Mouse (Mus musculus) cerebellum, adult 11 months (tissue): ENCODE measurements at regions not wholly inside any gene's neighbourhood (a gene's known extent, or its start where the extent isn't known, plus 50 kb on each side); places are given as distances from the start of the nearest gene placed in this dataset.

Experiments
- DNase-seq: peaks from one replicate; pipeline ENCODE4 v3.0.0; 2022

DNA sequence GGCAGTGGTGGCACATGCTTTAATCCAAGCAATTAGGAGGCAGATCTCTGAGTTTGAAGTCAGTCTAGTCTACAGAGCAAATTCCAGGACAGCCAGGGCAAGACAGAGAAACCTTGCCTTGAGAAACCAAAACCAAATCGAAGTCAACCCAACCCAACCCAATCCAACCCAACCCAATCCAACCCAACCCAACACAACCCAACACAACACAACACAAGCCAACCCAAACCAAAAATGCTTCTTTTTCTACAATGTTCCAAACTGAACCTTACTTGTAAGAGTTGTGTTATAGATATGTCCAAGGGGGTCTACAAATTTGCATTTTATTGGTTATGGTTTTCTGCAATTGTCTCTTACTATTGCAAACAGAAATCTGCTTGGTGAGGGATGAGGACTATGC is 52.8 kb upstream of the Chodl start:
- no peak for DNase-seq

DNA sequence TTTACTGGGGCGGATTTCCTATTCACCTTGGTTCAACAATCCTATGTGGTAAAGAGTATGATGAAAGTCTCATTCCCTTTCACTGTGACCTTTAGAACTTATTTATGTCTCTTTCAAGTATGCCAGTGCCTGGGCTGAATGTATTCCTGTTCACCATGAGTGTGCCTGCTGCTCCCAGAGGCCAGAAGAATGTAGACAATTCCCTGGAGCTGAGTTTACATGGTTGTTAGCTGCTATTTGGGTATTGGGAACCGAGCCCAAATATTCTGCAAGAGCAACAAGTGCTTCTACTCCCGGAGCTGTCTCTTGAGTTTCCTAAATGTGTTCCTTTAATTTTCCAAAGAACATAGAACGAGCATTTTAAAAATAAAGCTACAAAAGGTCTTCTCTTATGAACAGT is 71.7 kb upstream of the Chodl start:
- no peak for DNase-seq

DNA sequence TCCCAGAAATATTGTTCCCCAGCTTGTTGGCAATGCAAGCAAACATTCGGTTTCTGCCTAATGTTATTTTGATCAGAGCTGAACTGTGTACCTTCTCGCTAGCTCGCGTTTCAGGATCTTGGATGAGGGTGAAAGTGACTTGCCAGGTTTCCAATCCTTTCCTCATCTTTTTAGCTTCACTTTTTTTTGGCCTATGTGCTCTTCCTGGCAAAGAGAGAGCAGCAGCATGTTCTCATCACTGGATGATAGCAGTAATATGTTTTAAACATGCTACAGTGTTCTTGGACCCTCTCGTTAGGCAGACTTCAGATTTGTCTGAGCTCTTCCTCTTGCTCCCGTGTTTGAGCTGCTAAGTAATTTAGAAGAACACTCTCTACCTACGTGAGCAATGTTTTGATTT is 99.8 kb upstream of the Chodl start:
- no peak for DNase-seq

DNA sequence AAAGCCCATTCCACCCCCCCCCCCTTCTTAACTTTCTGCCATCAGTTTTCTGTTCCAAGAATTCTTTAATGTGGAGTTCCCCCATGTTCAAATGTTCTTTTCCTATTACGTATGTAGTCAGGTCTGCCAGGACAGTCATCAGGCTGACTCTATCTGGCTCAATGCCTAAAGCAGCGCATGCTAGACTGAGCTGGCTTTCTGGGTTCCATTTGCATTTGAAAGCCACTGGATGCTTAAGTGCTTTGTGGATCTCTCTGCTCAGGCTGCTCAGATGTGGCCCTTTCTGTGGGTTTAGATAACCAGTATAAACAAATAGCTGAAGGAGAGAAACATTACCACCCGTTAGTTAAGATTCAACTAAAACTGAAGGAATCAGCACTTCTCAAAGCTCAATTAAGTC is 103.0 kb upstream of the Chodl start:
- DNase-seq: no peak

DNA sequence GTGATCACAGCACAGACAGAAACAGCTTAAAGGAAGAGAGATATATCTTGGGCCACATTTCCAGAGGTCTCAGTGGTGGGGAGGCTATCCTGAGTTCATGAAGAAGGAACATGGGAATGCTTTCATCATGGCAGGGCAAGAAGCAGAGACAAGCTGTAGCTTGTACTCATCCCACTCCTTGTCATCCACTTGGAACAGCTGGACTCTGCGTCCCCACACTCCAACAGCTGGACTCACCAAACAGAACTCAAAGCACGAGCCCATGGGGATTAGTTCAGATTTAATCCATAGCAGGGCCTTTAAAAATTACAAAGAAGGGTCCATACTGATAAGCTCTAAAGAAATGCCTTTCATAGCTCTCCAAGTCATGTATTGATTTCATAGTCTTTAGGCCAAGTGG is 140.7 kb upstream of the Chodl start:
- DNase-seq: no peak

DNA sequence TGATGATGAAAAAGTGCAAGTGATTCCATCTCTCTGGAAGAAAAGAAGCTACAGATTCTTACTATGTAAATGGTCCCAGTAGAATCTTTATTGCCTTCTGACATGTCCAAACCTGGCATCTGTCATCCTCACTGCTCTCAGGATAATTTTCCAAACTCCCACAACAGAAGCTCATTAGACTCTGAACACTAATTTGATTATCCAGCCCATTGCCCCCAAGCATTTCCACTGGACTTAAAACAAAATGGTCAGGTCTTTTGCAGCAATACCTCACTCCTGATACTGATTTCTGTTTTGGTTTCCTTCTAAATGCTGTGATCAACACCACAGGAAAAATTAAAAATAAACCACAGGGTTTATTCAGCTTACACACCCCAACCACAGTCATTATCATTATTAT is 171.5 kb upstream of the Chodl start:
- DNase-seq: no peak

DNA sequence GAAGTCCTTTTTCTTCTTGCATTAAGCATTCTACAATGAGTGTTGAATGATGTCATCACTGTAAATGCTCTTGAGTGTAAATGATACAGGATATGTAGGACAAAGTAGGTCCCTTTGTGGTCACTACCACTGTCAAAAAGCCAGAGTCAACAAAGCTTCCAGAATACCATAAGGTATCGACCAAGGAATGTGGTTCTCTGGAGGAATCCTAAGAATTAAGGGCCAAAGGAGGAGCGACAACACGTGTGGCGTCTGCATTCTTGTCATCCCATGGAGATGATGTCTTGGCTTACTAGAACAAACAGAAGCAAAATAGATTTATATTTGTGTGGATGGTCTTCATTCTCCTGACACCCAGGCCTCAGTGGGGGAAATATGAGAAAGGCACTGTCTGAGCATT is 161.4 kb upstream of the D16Ertd472e start:
- no peak for DNase-seq

DNA sequence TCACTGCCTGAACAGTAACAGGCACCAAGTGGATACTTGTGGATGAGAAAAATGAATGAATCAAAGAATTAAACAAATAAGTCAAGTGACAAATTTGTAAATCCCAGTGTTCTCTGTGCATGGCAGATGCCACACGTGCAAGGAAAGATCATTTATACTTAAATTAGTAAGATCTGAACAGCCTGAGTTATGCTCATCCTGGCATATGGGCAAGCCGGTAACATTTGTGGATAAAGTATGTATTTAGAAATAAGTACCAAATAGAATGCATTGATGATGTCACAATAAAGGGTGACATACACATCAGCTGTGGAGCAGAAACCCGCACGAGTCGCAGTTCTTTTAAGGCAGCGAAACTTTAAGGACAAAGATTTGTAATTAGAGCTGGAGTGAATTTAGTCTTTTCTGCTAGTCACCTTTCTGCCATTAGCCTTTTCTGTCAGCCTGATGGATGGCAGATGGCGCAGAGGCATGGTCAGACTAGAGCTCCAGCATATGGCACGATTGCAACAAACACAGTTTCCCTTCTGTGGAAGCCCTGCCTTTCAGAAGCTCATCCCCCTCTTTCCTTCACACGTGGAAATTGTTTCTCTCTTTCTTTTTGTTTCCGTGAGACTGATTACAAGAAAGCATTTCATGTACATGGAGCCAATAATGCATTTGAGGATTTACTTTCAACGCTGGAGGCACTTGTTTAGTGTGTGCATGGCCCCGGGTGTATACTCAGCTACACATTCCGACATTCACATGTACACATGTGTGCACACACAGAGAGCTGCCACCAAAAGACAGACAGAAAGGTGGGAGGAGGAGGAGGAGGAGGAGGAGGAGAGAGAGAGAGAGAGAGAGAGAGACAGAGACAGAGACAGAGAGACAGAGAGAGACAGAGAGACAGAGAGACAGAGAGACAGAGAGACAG is 154.3 kb upstream of the D16Ertd472e start:
- no peak for DNase-seq

DNA sequence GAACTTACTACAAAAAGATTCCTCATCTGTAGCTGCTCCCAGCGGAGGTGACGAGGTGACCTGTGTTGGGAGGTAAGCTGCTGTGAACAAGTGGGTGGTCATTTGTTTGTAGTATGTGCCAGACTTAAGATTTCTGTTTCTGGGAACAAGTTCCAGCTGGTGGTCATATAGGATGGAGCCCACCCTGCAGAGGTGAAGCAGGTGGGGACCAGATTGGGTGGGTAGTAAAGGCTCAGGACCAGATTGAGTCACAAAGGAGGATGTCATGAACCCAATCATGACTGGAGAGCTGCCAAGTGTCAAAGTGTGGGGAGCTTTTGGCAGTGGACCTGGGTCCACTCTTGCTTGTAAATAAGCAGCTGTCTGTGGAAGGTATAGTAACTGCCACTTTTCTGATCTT is 149.0 kb upstream of the D16Ertd472e start:
- DNase-seq: no peak

DNA sequence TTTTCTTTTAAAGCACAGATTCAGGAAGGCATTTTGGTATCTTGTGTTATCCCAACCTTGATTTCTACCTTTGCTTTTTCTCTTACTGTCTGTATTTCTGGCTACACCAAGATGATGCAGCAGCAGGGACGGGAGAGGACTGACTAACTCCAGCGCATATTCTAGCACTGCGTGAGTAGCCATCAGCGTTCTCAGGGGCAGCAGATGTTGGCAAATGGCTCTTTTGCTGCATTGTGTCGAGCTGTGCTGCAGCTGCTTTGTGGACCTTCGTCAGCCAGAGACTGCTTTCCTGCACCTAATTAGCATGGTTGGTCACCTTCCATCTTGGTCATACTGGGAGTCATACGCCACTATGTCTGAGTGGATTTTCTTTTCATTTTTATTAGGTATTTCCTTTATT is 133.4 kb upstream of the D16Ertd472e start:
- DNase-seq: no peak

DNA sequence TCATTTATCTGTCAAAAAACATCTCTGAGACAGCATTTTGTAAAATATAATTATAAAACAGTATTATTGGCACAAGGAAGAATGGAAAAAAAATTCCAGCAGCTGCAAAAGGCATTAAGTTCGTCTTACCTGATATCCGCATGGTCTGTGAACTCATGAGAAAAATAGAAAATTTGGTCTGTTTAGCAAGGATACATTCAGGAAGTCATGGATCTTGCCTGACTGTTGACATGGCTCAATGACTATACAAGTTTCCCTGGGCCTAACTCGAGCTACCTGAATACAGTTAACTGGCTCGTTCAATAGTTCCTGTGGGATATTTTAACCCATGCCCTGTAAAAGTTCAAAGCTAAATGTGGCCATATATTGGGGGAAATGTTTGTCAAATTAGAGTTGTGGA is 131.1 kb upstream of the D16Ertd472e start:
- DNase-seq: no peak

DNA sequence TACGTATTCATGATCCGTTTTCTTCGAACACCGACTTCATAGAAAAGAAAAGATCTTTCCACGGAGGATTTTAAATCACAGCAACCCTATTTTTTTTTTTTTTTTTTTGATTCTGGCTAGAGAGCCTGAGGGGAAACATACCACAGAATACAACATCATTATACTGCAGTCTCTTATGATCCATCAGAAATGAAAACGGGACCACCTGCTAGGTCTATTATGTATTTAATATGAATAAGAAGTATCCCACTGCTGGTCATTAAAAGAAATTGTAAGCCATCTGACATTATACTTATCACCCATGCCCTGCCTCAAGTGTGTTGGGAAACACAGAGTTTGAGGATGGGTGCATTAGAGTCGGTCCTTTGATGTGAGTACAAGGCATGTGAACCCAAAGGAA is 130.7 kb upstream of the D16Ertd472e start:
- no peak for DNase-seq

DNA sequence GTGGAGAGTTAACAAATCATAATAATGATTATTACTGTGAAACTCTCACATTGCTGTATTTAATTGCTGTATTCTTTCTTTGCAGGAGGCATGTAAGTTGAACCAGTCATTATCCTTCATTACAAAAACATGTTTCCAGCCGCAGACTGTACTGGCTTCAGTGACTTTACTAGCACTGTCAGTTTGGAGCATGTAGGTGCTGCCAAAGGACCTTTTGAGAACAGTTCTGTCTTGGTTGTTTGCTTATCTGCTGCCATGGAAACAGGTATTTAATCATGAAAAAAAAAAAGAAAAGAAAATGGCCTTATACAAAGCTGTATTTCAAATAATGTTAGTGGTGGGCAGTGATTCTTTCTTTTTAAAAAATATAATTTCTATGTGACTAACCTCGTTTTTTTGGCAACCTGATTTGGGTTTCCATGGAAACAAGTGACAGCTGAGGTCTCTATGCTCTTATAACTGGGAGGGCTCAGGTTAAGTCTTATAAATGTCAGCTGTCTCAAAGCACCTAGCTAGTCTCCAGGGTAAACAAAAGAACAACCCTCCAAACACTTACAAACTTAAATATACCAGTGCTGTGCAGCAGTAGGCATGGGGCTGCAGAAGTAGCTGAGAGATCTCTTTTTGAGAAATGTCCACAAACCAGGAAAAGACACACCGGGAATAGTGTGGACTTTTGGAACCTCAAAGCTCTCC is 121.2 kb upstream of the D16Ertd472e start:
- no peak for DNase-seq

DNA sequence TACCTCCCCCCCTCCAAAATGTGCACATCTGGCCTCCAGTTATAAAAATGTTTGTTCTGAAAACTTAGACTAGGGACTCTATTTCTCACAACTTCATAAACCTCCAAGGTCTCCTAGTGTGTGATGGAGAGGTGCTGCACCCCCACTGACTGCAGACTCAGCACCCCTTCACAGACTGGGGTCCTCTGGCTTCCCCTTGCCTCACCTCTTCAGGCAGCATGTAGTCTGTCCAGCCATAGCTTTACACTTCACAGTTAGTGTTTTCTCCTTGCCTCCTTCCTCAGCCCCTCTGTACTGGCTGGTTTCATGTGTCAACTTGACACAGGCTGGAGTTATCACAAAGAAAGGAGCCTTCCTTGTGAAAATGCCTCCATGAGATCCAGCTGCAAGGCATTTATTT is 111.7 kb upstream of the D16Ertd472e start:
- no peak for DNase-seq

DNA sequence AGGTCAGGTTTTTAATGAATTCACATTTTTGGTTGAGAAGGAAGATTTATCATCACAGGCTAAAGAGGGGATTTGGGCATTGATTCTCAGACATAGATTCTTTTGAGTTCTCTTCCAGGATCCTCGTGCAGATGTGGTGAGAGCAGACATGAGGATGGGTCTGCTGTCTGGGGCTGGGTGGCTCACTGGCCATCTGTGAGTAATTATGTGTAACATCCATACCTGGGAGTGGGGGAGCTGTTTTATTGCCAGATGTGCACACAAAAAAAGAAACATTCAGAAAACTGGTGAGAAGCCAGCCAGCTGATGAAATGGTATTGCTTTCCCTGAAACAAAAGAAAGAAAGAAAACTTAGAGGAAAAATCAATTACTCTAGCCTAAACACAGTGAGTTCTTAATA is 108.7 kb upstream of the D16Ertd472e start:
- no peak for DNase-seq

DNA sequence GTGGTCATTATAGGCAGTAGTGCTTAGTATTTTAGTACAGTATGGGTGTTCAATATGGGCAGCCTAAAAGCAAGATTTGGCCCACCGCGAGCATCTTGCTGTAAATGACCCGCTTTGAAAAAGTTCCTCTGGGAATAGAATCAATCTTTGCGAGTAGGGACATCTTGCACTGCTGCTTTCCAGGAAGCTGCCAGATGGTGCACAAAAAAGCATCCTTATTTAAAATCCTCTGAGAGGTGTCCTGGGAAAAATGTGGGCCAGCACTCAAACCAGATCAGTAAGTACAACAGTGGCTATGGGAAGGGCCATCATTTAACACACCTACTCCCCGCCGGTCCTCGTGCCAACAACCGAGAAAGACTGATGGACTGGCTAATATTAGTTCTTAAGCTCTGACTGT is 107.5 kb upstream of the D16Ertd472e start:
- DNase-seq: no peak

DNA sequence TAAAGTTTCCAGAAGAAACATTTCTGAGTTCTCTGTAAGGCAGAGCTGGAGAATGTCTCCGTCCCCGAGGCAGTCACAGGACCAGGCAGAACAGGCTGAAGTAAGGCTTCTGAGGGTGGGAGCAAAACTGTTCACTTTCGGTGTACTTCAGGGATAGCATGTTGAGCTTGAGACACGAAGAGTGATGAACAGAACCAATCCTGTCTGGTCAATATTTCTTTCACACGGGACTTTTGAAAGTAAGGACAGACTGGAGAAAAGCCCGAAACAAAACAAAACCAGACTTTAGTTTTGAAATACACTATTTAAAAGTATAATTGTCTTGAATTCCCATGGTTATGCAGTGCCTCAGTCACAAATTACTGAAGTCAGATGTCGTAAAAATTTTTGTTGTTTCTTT is 84.6 kb upstream of the D16Ertd472e start:
- no peak for DNase-seq

DNA sequence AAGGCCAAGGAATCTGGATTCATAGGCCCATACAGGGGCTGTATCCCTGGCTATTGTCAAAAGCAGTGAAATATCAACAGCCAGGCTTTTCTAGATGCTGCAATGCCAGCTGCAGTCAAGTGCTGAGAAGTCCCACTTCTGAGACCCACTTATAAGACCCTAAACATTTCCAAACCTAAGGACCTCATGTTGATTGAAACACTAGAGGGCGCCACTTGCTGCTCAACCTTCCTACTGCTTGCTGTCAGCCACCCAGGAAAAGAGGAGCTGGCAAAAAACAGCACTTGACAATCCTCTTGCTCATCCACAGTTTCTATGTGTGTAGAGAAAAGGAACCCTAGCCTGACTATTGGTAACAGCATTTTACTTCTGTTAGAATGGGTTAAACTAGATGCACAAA is 68.2 kb upstream of the D16Ertd472e start:
- no peak for DNase-seq

DNA sequence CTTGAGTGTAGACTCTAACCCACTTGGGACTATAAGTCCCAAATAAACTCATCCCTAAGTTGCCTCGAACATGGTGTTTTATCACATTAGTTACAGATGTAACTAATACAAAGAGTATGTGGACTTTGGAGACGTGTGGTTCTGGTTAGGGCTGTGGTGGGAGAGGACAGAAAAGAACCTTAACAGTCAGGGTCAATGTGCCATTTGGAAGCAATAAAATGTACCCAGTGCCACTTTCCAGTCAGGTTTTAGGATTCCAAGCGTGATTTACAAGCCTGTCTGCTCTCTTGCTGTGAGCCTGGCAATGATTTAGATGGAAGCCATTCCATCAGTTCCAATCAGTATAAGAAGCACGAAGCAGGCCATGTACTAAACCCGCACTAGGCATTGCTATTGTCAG is 65.2 kb upstream of the D16Ertd472e start:
- DNase-seq: no peak

DNA sequence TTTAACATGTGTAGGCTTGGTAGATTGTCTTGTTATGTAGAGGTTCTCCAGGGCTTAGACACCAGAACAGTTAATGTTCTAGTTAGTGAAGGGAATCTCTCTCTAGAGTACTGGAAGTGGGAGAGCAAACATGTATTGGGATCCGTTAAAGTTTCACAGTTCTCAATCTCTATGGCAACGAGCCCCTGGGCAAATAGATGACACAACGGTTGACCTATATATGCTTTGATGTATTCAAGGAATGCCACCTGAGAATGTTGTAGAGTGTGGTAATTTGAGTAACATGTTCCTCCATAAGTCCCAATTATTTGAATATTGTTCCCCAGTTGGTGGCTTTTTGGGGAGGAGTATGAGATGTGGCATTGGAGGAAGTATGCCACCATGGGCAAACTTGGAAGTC is 64.7 kb upstream of the D16Ertd472e start:
- DNase-seq: no peak

DNA sequence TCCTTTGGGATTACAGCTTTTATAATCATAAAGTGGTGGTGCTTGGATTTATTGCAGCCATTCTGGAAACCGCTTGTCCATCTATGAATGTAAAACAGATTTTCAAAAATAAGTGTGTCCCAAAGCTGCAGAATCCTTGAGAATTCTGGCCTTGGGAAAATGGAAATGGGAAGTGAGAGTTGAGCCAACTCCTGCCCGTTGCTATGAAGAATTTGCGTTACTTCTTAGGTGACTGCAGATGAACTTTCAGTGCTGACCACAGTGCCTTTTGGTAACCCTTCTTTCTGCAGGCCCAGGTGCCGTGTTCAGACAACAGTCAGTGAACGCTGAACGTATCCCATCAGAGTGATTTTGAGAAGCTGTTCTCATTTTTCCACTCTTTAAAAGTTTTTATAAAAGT is 60.9 kb upstream of the D16Ertd472e start:
- DNase-seq: no peak

DNA sequence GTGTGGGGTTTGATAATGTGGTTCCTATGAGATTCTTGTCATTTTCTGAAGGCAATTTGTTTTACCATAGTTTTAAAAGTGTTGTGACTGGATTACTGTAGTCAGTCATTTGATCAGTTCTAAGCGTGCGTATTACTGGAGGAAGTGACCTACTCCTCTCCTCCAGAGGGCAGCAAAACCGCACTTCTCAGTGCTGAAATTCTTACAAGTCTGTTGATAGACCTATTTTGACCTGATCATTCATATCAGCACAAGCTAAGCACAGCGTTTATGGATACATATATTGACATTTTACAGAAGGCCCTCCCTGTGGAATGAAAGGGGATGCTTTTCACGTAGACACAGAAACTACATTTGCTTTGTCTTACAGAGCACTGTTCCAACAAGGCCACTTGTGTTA is 60.5 kb upstream of the D16Ertd472e start:
- no peak for DNase-seq

DNA sequence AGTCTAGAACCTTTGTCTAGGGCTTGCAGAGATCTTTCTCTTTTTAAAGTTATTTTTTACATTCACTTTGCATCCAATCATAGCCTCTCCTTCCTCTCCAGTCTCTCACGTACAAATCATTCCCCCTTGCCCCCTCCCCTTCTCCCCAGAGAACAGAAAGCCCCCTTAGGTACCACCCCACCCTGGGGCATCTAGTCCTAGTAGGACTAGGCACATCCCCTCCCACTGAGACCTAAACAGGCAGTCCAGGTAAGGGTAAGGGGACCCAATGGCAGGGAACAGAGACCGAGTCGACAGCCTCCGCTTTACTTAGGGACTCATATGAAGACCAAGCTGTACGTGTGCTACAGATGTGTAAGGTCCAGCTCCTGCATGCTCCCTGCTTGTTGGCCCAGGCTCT is 59.3 kb upstream of the D16Ertd472e start:
- DNase-seq: no peak

DNA sequence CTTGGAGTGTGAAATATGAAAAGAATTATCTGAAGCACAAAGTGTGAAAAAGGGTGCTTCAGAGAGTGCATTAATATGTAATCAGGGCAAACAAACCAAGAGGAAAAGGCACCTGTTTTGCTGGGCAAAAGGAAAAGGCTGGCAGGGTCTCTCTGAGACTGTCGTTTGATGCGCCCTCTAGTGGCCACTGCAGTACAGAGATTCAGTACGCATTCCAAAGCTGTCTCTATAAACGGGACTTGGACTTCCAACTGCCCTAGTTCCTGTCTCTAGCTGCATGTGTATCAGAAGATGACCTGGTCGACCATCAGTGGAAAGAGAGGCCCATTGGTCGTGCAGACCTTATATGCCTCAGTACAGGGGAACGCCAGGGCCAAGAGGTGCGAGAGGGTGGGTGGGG is 58.7 kb upstream of the D16Ertd472e start:
- peak; percentile 15 for DNase-seq

DNA sequence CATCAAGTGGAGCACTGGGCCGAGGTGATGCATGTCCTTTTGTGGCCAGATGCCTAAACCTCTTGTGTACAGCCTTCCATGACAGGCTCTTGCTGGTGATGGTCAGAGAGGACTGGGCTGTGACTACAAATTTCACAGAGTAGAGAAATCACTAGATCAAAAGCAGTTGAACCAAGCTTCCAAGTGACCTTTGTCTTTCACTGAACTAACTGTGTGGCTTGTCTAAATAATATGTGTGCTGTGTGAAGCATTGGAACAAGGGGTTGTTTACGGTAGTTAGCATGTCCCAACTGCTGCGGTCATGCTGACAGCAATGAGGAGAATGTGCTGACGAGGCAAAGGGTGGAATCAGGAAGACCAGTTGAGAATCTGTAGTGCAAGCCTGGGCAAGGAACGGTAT is 55.3 kb upstream of the D16Ertd472e start:
- no peak for DNase-seq
